Mouse (Mus musculus): Measurements from ENCODE around the gene Atp6v1e1. TPM values are rescaled to one million over a fixed set of nuclear protein-coding genes. Genes with fewer than 3 reads are reported as not detected.
A peak's percentile ranks its signal among the peaks of the same experiment; 100 is the strongest.

Gene Atp6v1e1
- total and polyA plus RNA-seq, 2 experiments from 2014 or later, result 292 to 312 TPM

DNA sequence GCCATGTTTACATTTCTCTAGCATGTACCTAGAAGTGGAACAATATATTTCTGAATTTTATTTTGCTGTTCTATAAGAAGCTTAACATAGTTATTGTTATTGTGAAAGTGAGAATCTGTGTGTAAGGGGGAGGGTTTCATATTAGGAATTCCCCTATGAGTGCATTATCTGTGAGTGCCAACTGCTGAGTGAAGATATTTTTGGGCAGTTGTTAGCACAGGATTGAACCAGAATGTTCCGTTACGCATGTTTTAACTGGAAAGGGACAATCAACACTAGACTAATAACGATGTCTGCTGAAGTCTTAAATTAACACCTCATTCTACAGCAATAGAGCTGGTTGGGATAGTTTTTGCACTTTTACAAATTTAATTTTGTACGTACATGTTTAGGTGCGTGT, 19.2 kb upstream of the Atp6v1e1 start:
- TF ChIP-seq CTCF (IDR thresholded peaks at IDR 0.05; ENCODE audit: low read depth), result no peak
- DNase-seq, result no peak
- no peaks in the 10 kb centered on the region for H3K27me3 ChIP-seq (ENCODE audit: insufficient read depth, low read length)
- 86% methylated on average over 5 of the region's 5 CpGs for WGBS
- H3K9ac ChIP-seq, result no peak overlapping the region
- 0 out of 2 replicates have a peak, but pooled peaks cover 5% of the 10 kb centered on the region for H3K4me1 ChIP-seq (ENCODE audit: insufficient read depth)
- no peak overlapping the region for H3K27ac ChIP-seq (ENCODE audit: low read depth, low read length)
- no peaks in the 10 kb centered on the region for H3K9me3 ChIP-seq (ENCODE audit: low read length)
- no peak overlapping the region for H3K4me2 ChIP-seq (ENCODE audit: low read depth)
- no peaks in the 10 kb centered on the region for H3K36me3 ChIP-seq (ENCODE audit: insufficient read depth)
- no peak overlapping the region for H3K4me3 ChIP-seq (ENCODE audit: low read depth, low read length)
- ATAC-seq, result no peak

DNA sequence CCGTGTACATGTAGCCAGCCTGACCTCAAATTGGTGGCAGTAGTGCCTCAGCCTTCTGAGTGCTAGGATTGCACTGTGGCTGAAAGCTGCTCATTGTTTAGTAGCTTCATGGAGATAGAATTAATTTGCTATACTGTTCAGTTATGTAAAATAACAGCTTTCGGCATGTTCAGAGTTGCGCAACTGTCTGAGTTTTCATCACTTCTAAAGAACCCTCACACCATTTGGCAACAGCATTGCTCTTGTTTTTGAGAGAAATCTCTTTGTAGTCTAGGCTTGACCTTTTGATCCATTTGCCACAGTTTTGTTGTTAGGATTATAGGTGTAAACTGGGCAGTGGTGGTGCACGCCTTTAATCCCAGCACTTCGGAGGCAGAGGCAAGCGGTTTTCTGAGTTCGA, 17.7 kb upstream of the Atp6v1e1 start:
- TF ChIP-seq CTCF (IDR thresholded peaks at IDR 0.05; ENCODE audit: low read depth), result no peak
- Histone ChIP-seq H3K9ac (no peak overlapping the region), H3K27ac (ENCODE audit: low read depth, low read length) (no peak overlapping the region), H3K4me1 (ENCODE audit: insufficient read depth) (0 out of 2 replicates have a peak, but pooled peaks cover 5% of the 10 kb centered on the region), H3K4me2 (ENCODE audit: low read depth) (no peak overlapping the region), H3K9me3 (ENCODE audit: low read length) (no peaks in the 10 kb centered on the region), H3K36me3 (ENCODE audit: insufficient read depth) (no peaks in the 10 kb centered on the region), H3K27me3 (ENCODE audit: insufficient read depth, low read length) (no peaks in the 10 kb centered on the region), H3K4me3 (ENCODE audit: low read depth, low read length) (no peak overlapping the region)
- DNase-seq, result no peak
- WGBS, result 98% methylated on average over 7 of the region's 7 CpGs
- no peak for ATAC-seq

DNA sequence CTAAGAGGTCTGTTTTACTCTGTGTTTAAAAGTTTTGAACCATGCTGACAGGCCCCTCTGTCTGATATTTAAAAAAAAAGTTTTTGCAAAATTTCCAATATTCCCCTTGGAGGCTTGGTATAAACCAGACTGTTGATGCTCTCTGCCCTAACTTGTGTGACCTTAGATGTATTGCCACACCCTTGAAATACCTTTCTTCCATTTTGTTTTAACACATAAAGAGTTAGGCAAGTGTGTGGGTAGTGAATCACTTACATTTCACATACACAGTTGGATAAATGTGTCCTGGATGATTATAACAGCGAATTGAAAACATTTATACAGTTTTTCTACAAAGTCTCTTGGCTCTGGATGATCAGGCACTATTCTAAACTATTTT, 14.5 kb upstream of the Atp6v1e1 start:
- no peak for TF ChIP-seq CTCF (IDR thresholded peaks at IDR 0.05; ENCODE audit: low read depth)
- Histone ChIP-seq H3K9me3 (ENCODE audit: low read length) (no peaks in the 10 kb centered on the region), H3K27me3 (ENCODE audit: insufficient read depth, low read length) (no peaks in the 10 kb centered on the region), H3K36me3 (ENCODE audit: insufficient read depth) (no peaks in the 10 kb centered on the region), H3K4me3 (ENCODE audit: low read depth, low read length) (peak overlapping the region; percentile 97), H3K27ac (ENCODE audit: low read depth, low read length) (no peak overlapping the region), H3K4me1 (ENCODE audit: insufficient read depth) (0 out of 2 replicates have a peak, but pooled peaks cover 5% of the 10 kb centered on the region), H3K9ac (peak overlapping the region; percentile 96; the same call in 1 of the 2 replicates), H3K4me2 (ENCODE audit: low read depth) (peak overlapping the region; percentile 71)
- DNase-seq (no peak), ATAC-seq (no peak)
- 80% methylated on average over 1 of the region's 1 CpGs for WGBS

GRCm38 (mm10) chr6:120836389-120837151, 14.0 kb upstream of the Atp6v1e1 start:
- DNase-seq (peak; percentile 61), ATAC-seq (peak; percentile 71)
- TF ChIP-seq CTCF (IDR thresholded peaks at IDR 0.05; ENCODE audit: low read depth), result no peak
- Histone ChIP-seq H3K4me2 (ENCODE audit: low read depth) (peak overlapping the region; percentile 71), H3K9me3 (ENCODE audit: low read length) (no peaks in the 10 kb centered on the region), H3K4me3 (ENCODE audit: low read depth, low read length) (peak overlapping the region; percentile 97), H3K36me3 (ENCODE audit: insufficient read depth) (no peaks in the 10 kb centered on the region), H3K27ac (ENCODE audit: low read depth, low read length) (peak overlapping the region; percentile 97), H3K27me3 (ENCODE audit: insufficient read depth, low read length) (no peaks in the 10 kb centered on the region), H3K4me1 (ENCODE audit: insufficient read depth) (0 out of 2 replicates have a peak, but pooled peaks cover 5% of the 10 kb centered on the region), H3K9ac (peak overlapping the region; percentile 96)
- 4% methylated on average over 31 of the region's 37 CpGs for WGBS

- peak; percentile 94 for DNase-seq
- Histone ChIP-seq H3K4me1 (ENCODE audit: insufficient read depth) (0 out of 2 replicates have a peak, but pooled peaks cover 5% of the 10 kb centered on the region), H3K36me3 (ENCODE audit: insufficient read depth) (no peaks in the 10 kb centered on the region), H3K27ac (ENCODE audit: low read depth, low read length) (peak within 1 kb of the TSS; percentile 97), H3K4me3 (ENCODE audit: low read depth, low read length) (peak within 1 kb of the TSS; percentile 97), H3K9me3 (ENCODE audit: low read length) (no peaks in the 10 kb centered on the region), H3K4me2 (ENCODE audit: low read depth) (peak within 1 kb of the TSS; percentile 71), H3K27me3 (ENCODE audit: insufficient read depth, low read length) (no peaks in the 10 kb centered on the region), H3K9ac (peak within 1 kb of the TSS; percentile 96)
- peak; percentile 96 for ATAC-seq
- 4% methylated on average over 40 of the region's 40 CpGs for WGBS
- peak; percentile 49 for TF ChIP-seq CTCF (IDR thresholded peaks at IDR 0.05; ENCODE audit: low read depth)
Observed at GRCm38 (mm10) chr6:120835474-120836374, 13.1 kb upstream of the Atp6v1e1 start, which contains the start of gene Bcl2l13. TSS of gene Bcl2l13 (plus strand) at chr6:120836212.

DNA sequence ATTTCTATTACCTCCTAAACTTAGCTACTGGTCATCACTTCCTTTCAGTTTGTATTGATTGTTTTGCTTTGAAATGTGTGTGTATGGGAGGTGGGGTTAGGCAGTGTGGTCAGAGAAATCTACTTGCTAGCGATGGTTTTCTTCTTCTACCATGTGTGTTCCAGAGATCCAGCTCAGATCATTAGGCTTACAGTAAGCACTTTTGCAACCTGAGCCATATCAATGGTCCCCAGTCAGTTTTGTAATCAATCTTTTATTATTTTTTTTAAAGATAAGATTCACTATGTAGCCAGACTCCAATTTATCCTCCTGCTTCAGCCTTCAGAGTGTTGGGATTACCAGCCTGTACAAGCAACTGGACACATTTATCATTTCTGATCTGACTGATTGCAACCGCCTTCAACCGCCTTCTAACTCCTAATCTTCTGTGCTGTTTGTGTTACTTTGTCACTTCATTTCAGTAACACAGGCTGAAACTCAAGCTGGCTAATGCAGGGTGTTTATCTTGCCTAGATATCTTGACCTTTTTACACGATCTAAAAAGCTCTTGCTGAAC, 12.3 kb upstream of the Atp6v1e1 start:
- H3K36me3 ChIP-seq (ENCODE audit: insufficient read depth), result no peaks in the 10 kb centered on the region
- H3K27me3 ChIP-seq (ENCODE audit: insufficient read depth, low read length), result no peaks in the 10 kb centered on the region
- H3K9me3 ChIP-seq (ENCODE audit: low read length), result no peaks in the 10 kb centered on the region
- DNase-seq, result no peak
- no peak for ATAC-seq
- no peak overlapping the region for H3K4me2 ChIP-seq (ENCODE audit: low read depth)
- H3K4me3 ChIP-seq (ENCODE audit: low read depth, low read length), result no peak overlapping the region
- no peak for TF ChIP-seq CTCF (IDR thresholded peaks at IDR 0.05; ENCODE audit: low read depth)
- H3K9ac ChIP-seq, result no peak overlapping the region
- 90% methylated on average over 4 of the region's 4 CpGs for WGBS
- 0 out of 2 replicates have a peak, but pooled peaks cover 5% of the 10 kb centered on the region for H3K4me1 ChIP-seq (ENCODE audit: insufficient read depth)
- H3K27ac ChIP-seq (ENCODE audit: low read depth, low read length), result no peak overlapping the region

Measured in forebrain, postnatal 0 days (tissue).